Mouse (Mus musculus) hindbrain, embryonic 16.5 days (tissue): ENCODE data around the gene Msrb3. TPM values are rescaled to one million over a fixed set of nuclear protein-coding genes. Genes with fewer than 3 reads are reported as not detected.

Experiments
- ATAC-seq: fragments of 200-750 bp; cut with Nextera tagmentation; 2 replicates; pipeline ENCODE4 v1.8.0; 2017; ENCODE audit warnings: moderate TSS enrichment, moderate library complexity
- H3K27ac ChIP-seq: fragments of 300-500 bp; sonication (generic); 2 replicates; pipeline ENCODE4 v1.5.1; 2014; ENCODE audit warnings: low read depth, mild to moderate bottlenecking, control low read depth, low read length, moderate library complexity
- H3K27me3 ChIP-seq: fragments of 300-500 bp; sonication (generic); replicated peaks from 2 replicates; pipeline ENCODE4 v1.6.1; 2014; ENCODE audit warnings: low read length; ENCODE audit not compliant: control insufficient read depth, insufficient read depth
- H3K36me3 ChIP-seq: fragments of 300-500 bp; sonication (generic); 2 replicates; pipeline ENCODE4 v1.6.1; 2014; ENCODE audit warnings: mild to moderate bottlenecking, low read length, moderate library complexity, mixed read lengths; ENCODE audit not compliant: control insufficient read depth, insufficient read depth
- H3K4me1 ChIP-seq: fragments of 300-500 bp; sonication (generic); 2 replicates; pipeline ENCODE4 v1.6.1; 2014; ENCODE audit warnings: low read depth, low read length; ENCODE audit not compliant: control insufficient read depth, insufficient read depth
- H3K4me2 ChIP-seq: fragments of 300-500 bp; sonication (generic); 2 replicates; pipeline ENCODE4 v1.6.1; 2014; ENCODE audit warnings: mild to moderate bottlenecking, low read length, control low read depth, moderate library complexity
- H3K4me3 ChIP-seq: fragments of 300-500 bp; sonication (generic); 2 replicates; pipeline ENCODE4 v1.5.1; 2014; ENCODE audit warnings: mild to moderate bottlenecking, low read length, control low read depth, moderate library complexity
- H3K9ac ChIP-seq: fragments of 300-500 bp; sonication (generic); 2 replicates; pipeline ENCODE4 v1.6.1; 2014; ENCODE audit warnings: low read depth, mild to moderate bottlenecking, control low read depth, low read length, moderate library complexity
- H3K9me3 ChIP-seq: fragments of 300-500 bp; sonication (generic); 2 replicates; pipeline ENCODE4 v1.6.1; 2014; ENCODE audit warnings: mild to moderate bottlenecking, low read length, moderate library complexity; ENCODE audit not compliant: control insufficient read depth
- WGBS: fragments of 180-500 bp; shearing (Covaris S2); extraction: QIAGEN DNeasy Blood & Tissue Kit; methylation state at CpG from one replicate; pipeline ENCODE4 v1.1.7; 2014; 5-methylcytosine and 5-hydroxymethylcytosine counted together
- polyA plus RNA-seq: library from polyadenylated mRNA; unstranded; fragments of >200 nt; fragmentation: Nextera tagmentation; extraction: Ambion mirVana; gene quantifications from 2 replicates; pipeline ENCODE4 v1.2.1, GENCODE M21; 2015

Gene Msrb3
- polyA plus RNA-seq, 1 experiment from 2014 or later, result 1.8 TPM

DNA sequence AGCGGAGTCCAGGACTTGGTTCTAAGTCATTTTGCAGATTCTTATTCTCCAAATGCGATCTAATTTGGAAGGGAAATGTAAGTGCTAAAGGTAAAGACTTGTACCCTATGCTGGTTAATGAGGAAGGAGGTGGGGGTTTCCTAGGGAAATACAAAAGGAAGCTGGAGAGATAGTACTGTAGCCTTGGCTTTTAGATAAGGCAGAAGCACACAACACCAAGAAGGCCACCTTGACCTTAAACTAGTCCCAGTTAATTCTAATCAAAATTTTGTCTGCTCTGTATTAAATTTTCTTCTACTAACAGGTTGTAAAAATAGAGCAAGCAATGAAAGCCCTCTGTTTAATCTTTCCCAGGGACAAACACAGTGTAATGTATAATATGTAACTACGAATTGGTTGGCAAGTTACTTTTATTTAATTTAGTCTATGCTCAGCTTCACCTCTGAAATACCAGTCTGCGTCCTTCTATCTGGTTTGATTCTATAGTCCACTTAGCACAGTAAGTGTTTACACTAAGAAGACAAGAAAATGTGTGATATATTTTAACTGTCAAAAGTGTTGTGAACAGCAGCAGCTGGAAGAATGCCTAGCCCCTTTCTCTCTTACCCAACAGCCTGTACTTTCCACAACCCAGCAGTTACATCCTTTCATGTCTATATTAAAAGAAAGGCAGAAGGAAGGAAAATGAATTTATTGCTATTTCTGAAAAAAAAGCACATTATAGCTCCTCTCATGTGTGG lies 87.9 kb downstream of the Msrb3 start:
- no peaks in the 10 kb centered on the region for H3K27me3 ChIP-seq
- H3K36me3 ChIP-seq, result no peaks in the 10 kb centered on the region
- no peak for ATAC-seq
- no peaks in the 10 kb centered on the region for H3K9me3 ChIP-seq
- no peak overlapping the region for H3K9ac ChIP-seq
- H3K4me1 ChIP-seq, result no peaks in the 10 kb centered on the region
- 88% methylated on average over 4 of the region's 4 CpGs for WGBS
- H3K4me3 ChIP-seq, result no peak overlapping the region
- H3K4me2 ChIP-seq, result no peak overlapping the region
- H3K27ac ChIP-seq, result no peak overlapping the region

GRCm38 (mm10) chr10:120810053-120810696 lies 88.7 kb downstream of the Msrb3 start:
- 48% methylated on average over 14 of the region's 14 CpGs for WGBS
- H3K4me3 ChIP-seq, result no peak overlapping the region
- no peaks in the 10 kb centered on the region for H3K36me3 ChIP-seq
- no peaks in the 10 kb centered on the region for H3K27me3 ChIP-seq
- no peaks in the 10 kb centered on the region for H3K4me1 ChIP-seq
- H3K4me2 ChIP-seq, result no peak overlapping the region
- ATAC-seq, result no peak
- H3K9me3 ChIP-seq, result no peaks in the 10 kb centered on the region
- no peak overlapping the region for H3K27ac ChIP-seq
- H3K9ac ChIP-seq, result no peak overlapping the region

DNA sequence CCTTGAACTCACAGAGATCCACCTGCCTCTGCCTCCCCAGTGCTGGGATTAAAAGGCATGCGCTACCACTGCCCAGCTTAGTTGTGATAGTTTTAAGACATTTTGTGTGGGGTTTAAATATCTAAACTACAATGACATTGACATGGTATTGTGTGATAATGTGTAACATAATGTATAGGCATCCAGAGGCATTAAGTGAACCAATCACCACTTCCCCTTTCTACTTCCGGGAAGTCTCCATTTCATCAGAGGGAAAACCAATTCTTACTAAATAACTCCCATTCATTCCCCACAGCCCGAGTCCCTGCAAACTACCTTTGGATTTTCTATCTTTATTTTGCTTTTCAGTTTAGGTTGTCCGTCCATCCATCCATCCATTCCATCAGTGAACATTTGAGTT lies 90.7 kb downstream of the Msrb3 start:
- no peak overlapping the region for H3K4me3 ChIP-seq
- WGBS, result 98% methylated on average over 4 of the region's 4 CpGs
- ATAC-seq, result no peak
- no peaks in the 10 kb centered on the region for H3K36me3 ChIP-seq
- H3K4me2 ChIP-seq, result no peak overlapping the region
- H3K4me1 ChIP-seq, result no peaks in the 10 kb centered on the region
- H3K9ac ChIP-seq, result no peak overlapping the region
- no peak overlapping the region for H3K27ac ChIP-seq
- H3K9me3 ChIP-seq, result no peaks in the 10 kb centered on the region
- H3K27me3 ChIP-seq, result no peaks in the 10 kb centered on the region

- Histone ChIP-seq H3K27me3 (no peaks in the 10 kb centered on the region), H3K27ac (no peak overlapping the region)
- ATAC-seq, result no peak
Measured at GRCm38 (mm10) chr10:120801127-120801526, 97.8 kb downstream of the Msrb3 start.

GRCm38 (mm10) chr10:120799479-120799878 lies 99.4 kb downstream of the Msrb3 start:
- H3K4me1 ChIP-seq, result peaks cover 3% of the 10 kb centered on the region; the same call in 1 of the 2 replicates
- H3K4me2 ChIP-seq, result no peak overlapping the region
- no peak overlapping the region for H3K27ac ChIP-seq
- no peaks in the 10 kb centered on the region for H3K27me3 ChIP-seq
- H3K36me3 ChIP-seq, result no peaks in the 10 kb centered on the region
- ATAC-seq, result no peak
- WGBS, result 80% methylated on average over 6 of the region's 6 CpGs
- no peak overlapping the region for H3K4me3 ChIP-seq
- H3K9me3 ChIP-seq, result no peaks in the 10 kb centered on the region
- H3K9ac ChIP-seq, result no peak overlapping the region

More at GRCm38 (mm10) chr10:120801127-120801526, 97.8 kb downstream of the Msrb3 start:
- peak overlapping the region; percentile 27 for H3K4me2 ChIP-seq
- no peak overlapping the region for H3K4me3 ChIP-seq
- no peaks in the 10 kb centered on the region for H3K36me3 ChIP-seq
- H3K9ac ChIP-seq, result no peak overlapping the region
- H3K9me3 ChIP-seq, result no peaks in the 10 kb centered on the region
- H3K4me1 ChIP-seq, result peaks cover 3% of the 10 kb centered on the region; the same call in 1 of the 2 replicates
- 29% methylated on average over 6 of the region's 6 CpGs for WGBS

GRCm38 (mm10) chr10:120796749-120797148 lies 102.2 kb downstream of the Msrb3 start:
- H3K27me3 ChIP-seq, result no peaks in the 10 kb centered on the region; the same call in 1 of the 2 replicates
- no peak overlapping the region for H3K4me2 ChIP-seq
- H3K4me1 ChIP-seq, result peaks cover under 1% of the 10 kb centered on the region; the same call in 1 of the 2 replicates
- H3K36me3 ChIP-seq, result no peaks in the 10 kb centered on the region
- H3K27ac ChIP-seq, result no peak overlapping the region
- no peak overlapping the region for H3K4me3 ChIP-seq
- H3K9ac ChIP-seq, result no peak overlapping the region
- 89% methylated on average over 4 of the region's 4 CpGs for WGBS
- no peak for ATAC-seq
- no peaks in the 10 kb centered on the region for H3K9me3 ChIP-seq

- no peak overlapping the region for H3K9ac ChIP-seq
- no peak for ATAC-seq
- no peak overlapping the region for H3K27ac ChIP-seq
- 33% methylated on average over 13 of the region's 13 CpGs for WGBS
- H3K4me1 ChIP-seq, result no peaks in the 10 kb centered on the region
- H3K36me3 ChIP-seq, result no peaks in the 10 kb centered on the region
- H3K4me3 ChIP-seq, result no peak overlapping the region
- H3K9me3 ChIP-seq, result no peaks in the 10 kb centered on the region
- peak overlapping the region; percentile 22; the same call in 1 of the 2 replicates for H3K4me2 ChIP-seq
- no peaks in the 10 kb centered on the region; the same call in 1 of the 2 replicates for H3K27me3 ChIP-seq
Measured at GRCm38 (mm10) chr10:120794391-120794817, 104.5 kb downstream of the Msrb3 start.

DNA sequence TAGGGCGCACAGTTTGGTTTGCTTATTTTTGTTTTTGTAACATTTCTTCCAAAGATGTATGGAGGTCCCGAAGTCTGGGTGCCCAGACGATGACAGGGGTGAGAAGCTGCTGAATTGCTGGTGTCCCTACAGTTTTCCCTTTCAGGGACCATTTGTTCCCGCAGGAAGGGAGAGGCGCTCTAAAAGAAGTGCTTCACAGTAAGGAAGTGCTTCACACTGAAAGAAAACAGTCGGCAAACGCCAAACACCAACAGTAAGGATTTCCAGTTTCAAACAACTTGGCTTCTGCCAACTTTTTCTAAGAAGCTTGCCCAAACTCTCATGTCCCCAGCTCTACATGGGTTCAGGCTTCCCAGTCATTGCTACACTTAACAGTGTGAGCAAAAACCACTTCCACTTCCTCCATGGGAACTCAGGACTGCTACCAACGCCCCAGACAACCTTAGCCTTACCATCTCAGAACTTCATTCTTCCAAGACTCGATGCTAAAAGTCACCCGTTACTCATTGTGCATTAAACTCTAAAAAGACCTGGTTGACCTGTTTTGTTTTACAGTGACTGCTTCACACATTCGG lies 106.6 kb downstream of the Msrb3 start:
- Histone ChIP-seq H3K36me3 (no peaks in the 10 kb centered on the region), H3K9ac (no peak overlapping the region), H3K4me3 (no peak overlapping the region), H3K27ac (no peak overlapping the region), H3K4me1 (no peaks in the 10 kb centered on the region), H3K27me3 (no peaks in the 10 kb centered on the region; the same call in 1 of the 2 replicates), H3K4me2 (no peak overlapping the region), H3K9me3 (no peaks in the 10 kb centered on the region)
- ATAC-seq, result no peak
- 68% methylated on average over 11 of the region's 11 CpGs for WGBS

DNA sequence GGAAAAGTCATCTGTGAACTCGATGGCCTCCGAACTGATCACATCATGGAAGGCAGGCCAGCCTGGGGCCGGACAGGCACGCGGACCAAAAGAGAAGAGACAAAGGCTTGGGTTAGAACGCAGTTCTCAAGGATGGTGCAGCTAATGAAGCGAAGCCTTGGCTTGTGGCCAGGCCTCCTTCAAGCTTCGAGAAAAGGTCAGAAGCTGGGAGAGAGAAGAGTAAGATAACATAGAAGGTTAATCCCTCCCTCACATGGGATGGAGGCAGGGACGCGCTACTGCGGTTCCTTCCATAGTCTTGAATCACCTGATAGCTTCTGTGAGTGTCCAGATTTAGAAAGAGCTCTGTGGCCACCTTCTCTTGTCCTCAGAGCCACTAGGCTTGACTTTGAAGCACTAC lies 107.5 kb downstream of the Msrb3 start:
- Histone ChIP-seq H3K9me3 (no peaks in the 10 kb centered on the region), H3K4me3 (no peak overlapping the region), H3K9ac (no peak overlapping the region), H3K27me3 (no peaks in the 10 kb centered on the region; the same call in 1 of the 2 replicates), H3K36me3 (no peaks in the 10 kb centered on the region), H3K4me1 (no peaks in the 10 kb centered on the region), H3K27ac (no peak overlapping the region), H3K4me2 (no peak overlapping the region)
- 82% methylated on average over 11 of the region's 11 CpGs for WGBS
- no peak for ATAC-seq
